Mouse (Mus musculus): ENCODE data around the gene Gm5148.

Gene Gm5148

DNA sequence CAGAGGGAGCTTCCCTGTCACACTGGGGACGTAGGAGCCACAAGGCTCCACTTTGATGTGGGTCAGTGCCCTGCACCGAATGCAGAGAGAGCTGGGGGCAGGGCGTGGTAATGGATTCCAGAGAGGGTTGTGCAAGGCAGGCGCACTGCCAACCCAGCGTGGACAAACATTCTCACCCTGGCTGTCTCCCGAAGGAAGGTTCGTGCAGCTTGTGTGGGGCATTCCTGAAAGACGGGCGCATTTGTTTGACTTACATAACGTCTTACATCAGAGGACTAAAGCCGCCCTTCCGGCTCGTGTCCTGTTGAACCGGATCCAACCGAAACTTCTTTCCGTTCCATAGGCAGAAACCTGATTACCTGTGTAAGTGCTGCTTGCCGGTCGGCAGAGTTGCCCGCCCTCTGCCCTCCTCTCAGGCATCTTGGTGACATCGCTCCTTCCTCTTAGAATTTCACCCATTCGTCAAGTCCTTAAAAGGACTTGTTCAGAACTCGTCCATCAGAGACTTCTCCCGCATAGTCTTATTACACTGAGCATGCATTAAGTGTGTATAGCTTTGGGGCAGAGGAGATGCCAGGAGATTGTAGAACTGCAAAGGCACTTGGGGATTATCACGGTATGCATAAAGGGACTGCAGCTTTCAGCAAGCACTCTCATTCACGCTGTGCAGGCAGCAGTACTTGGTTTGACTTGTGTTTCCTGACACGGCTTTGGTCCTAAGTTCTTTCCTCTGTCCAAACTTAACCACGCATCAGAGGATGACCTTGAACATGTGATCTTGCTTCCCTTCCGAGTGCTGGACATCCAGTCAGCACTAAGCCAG, 36.9 kb downstream of the Gm5148 start:
- peak; percentile 48 for DNase-seq (ENCODE audit: low spot score)

DNA sequence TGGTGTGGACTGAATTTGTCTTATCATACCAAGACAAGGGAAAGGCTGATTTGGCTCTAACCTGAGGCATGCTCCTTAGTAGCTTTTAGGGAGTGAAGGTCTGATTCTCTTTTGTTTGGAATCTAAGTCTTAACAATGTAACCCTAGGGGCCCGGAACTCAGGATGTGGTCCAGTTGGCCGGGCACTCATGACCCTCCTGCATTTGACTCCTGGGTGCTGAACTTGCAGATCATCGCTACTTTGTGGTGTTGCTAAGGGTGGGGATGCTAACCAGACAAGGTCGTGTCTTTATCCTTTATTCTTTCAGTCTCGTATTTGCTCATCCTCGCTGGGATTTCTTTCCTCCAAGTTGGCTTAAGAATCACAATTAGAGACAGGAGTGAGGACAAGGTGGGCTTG, 37.5 kb downstream of the Gm5148 start:
- DNase-seq (ENCODE audit: low spot score): no peak

DNA sequence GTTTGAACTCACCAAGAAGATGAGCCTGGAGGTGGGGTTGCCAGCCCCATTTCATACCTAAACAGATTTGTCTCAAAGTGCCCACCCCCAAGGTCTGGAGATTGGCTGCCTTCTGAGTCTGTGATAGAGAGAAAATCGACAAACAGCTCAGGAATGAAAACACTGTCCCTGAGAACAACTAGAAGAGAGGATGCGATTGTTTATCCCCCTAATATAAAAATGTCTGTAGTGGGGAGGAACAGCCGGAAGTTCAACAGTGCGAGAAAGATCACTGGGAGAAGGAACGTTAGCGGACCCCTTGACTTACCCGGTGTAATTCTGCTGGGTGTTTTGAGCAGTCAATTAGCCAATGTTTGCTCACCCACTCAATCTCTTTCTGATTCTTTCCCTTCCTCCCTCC, 38.1 kb downstream of the Gm5148 start:
- no peak for DNase-seq (ENCODE audit: low spot score)

DNA sequence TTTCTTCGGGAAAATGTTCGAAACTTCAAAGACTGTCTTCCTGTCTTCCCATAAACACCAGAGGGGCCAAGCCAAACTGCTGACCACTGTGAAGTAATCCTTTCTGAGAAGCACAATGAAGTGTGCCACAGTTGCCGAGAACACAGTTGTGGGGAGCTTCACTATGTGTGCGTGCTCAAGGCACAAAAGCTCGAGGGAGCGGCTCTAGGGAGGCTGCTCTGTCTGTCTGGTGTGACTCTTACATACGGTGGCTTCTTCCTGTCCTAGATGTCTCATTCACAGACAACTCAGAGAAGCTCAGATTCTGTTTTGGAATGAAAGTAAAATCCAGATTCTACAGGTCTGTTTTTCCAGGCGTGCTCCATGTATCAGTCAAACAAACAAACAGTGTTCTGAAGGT, 48.0 kb downstream of the Gm5148 start:
- no peak for DNase-seq (ENCODE audit: low spot score)

DNA sequence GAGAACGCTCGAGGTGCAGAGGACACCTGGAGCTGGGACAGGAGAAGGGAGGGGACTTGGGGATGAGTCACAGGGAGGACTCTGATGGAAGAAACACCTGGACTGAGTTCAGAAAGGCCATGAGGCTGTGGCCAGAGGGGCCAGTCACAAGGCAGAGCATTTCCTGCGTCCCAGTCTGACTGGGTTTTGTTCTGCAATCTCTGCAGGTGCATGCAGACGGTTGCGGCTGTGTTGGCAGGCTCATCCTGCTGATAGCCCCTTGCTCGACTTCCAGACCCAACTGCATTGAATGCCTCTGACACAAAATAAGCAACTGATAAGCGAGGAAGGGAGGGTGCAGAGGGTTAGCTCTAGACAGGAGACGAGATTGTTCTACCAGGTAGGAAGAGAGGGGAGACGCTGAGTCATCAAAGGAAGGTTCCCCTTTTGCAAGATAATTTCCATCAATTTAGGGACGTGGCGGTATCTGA, 49.2 kb downstream of the Gm5148 start:
- no peak for DNase-seq (ENCODE audit: low spot score)

DNA sequence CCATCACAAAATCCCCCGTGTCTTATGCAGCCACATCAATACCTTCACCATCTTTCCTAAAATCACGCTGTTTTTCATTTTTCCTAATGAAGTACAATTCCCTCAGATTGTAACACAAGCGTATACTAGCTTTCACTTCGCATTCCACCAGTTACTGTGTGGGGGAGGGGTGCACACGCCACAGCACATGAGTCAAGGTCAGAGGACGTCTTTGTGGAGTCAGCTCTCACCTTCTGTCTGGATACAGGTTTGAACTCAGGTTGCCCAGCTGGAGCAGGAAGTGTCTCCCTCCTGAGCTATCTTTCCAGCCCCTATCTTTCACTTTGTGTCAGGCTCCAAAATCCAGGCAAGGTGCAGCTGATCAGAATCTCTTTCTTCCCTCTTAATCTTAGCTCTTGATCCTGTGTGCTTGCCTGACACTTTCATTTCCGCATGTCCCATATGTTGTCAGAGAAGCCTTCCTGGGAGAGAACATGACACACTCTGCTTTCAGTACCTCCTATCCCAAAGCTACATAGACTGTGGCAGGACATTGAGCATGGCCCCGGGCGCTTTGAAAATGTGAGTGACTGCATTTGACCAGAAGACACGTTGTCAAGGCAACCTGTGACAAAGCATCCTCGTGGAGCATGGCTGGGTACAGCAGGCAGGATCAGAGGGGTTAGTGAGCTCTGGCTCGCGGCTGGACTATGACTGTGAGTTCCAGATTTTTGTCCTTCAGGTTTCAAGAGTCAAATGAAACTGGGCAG, 50.6 kb downstream of the Gm5148 start:
- DNase-seq (ENCODE audit: low spot score): no peak

DNA sequence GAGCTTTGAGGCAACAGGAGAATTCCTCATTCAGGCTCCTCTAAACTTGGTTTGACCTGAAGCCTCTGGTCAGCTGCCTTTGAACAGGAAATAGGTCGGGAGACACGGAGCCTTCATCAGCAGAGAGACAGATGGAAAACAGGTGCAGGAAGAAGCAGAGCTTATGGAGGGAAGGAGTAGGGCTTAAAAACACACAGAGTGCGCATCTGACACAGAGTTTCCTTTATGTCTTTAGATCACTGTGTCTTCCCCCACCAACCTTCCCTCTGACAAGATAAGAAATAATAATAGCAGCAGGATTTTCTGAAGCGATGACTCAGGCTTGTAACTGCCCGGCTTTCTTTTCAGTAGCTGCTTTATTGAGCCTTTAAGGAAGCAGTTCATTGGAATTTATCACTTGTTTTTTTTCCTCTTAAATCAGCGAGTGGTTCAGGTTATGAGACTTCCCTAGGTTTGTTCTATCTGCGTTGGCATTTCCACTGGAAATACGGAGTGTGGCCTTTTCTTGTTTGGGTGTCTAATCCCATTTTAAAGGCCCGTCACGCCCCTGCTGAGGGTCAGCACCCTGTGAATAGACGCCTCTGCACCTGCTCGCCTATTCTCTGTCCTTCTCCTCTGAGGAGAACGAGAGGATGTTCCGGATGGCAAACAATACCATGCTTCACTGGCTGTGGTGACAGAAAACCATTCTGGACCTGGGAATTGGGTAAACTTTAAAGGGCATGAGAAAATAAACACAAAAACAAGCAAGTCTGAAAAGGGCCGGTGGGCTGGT, 51.8 kb downstream of the Gm5148 start:
- no peak for DNase-seq (ENCODE audit: low spot score)

DNA sequence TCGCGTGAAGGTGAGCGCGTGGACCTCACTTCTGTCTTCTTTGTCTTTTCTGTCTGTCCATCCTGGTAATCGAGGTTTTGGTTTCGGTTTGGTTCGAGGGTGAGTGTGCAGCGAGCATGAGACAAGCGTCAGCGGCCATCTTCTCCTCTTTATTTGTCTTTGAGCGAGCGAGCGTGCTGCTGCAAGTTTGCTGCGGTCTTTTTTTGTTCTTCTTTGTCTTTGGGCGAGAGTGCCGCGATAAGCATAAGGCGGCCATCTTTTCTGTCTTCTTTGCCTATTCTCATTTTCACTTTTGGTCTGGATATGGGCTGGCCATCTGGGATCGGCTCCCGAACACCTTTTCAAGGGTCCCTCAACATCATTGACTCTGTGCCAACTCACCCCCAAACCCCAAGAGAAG, 55.2 kb downstream of the Gm5148 start:
- no peak for DNase-seq (ENCODE audit: low spot score)

DNA sequence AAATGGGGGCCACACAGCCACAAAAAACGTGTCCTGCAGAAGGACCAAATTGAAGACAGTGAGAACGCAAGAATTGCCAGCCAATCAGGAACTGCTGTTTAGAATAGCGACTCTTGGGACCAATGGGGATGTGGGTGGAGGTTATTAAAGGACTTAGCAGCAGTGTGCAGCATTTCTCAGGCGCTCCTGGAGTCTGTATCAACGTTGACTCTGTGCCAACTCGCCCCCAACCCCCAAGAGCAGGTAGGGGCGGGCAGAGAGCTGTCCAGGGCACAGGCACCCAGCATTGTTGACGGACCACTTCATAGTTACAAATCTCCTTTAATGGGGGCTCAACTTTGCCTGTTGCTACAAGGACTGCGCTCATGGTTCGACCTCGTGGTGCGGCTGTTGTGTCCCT, 55.6 kb downstream of the Gm5148 start:
- no peak for DNase-seq (ENCODE audit: low spot score)

DNA sequence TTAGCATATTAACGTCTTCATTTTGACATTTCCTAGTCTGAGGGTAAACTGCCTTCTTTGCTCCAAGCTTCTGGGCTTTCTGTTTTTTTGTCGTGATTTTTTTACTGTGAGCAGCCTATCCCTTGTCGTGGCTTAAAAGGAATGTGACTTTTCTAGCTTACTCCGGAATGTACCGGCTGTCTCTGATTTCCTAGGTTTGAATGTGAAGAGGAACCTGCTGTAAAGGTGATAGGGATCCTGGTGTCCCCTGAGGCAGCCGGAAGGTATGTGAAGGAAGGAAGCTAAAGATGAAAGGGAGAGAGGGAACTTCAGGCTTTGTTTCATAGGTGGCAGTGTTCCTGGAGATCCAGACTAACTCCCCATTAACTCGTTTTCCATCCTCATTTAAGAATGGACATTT, 56.6 kb downstream of the Gm5148 start:
- no peak for DNase-seq (ENCODE audit: low spot score)

DNA sequence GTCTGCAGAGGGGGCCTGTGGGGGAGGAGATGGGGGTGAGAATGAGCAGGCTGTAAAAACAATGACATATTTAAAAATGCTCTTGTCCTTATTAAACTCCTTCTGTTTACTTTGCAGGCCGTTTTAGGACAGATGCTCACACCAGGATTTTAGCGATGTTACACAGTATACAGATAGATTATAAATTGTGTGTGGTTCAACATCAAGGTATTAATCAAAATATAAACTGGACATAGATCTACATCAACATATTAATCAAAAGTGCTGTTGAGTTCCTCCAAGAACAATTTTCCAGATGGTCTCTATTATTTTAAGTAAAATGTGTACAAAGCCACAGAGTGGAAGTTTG, 57.2 kb downstream of the Gm5148 start:
- DNase-seq (ENCODE audit: low spot score): no peak

DNA sequence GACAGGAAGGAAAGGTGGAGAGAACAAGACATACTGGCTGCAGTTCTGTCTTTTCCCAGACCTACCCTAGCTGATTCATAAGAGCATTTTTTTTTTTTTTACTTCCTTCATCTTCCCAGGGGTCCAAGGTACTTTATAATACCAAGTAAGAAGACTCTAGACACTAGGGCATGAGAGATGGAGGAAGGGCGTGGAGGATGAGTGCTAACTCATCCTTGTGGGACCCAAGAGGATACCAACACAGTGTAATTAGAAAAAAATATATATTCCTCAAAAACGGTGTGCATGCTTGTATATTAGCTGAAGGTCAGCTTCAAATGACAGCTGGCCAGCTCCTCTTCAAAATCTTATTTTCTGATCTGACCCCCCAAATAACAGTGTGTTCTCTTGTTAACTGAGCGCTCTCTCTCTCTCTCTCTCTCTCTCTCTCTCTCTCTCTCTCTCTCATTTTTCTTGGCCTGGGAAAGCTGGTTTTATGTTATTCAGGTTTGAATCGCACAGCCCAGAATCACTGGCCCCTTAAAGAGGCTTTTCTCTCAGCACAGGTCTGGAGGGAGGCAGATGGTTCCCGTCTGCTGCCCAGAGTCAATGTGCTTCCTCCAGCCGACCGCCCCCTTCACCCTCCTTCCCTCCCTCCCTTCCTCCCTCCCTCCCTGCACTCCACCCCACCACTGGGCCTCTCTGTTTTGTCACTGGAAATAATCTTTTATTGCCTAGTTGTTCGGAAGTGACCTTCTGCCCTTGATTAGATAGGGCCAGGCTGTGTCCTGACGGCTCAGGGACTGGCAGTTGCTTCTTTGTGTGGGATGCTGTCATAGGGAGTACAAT, 57.8 kb downstream of the Gm5148 start:
- DNase-seq (ENCODE audit: low spot score): no peak
